Mouse (Mus musculus) bone marrow macrophage, adult 2 months (primary cell): ENCODE data around the gene Usp42.

Experiments used
- CTCF ChIP-seq: IDR thresholded peaks from 2 replicates; pipeline ENCODE4 v1.5.1; 2012; ENCODE audit warnings: low read depth, mild to moderate bottlenecking, low read length, moderate library complexity
- POLR2A ChIP-seq: IDR thresholded peaks from 2 replicates; pipeline ENCODE4 v1.6.1; 2012; ENCODE audit warnings: mild to moderate bottlenecking, low read depth, low read length, borderline replicate concordance

- TF ChIP-seq CTCF (no peak), POLR2A (no peak)
These were observed 66.1 kb downstream of the Usp42 start for GRCm38 (mm10) chr5:143666015-143666414.
